8 mouse cellular contexts compared by ENCODE assay signal in the genomic region with DNA sequence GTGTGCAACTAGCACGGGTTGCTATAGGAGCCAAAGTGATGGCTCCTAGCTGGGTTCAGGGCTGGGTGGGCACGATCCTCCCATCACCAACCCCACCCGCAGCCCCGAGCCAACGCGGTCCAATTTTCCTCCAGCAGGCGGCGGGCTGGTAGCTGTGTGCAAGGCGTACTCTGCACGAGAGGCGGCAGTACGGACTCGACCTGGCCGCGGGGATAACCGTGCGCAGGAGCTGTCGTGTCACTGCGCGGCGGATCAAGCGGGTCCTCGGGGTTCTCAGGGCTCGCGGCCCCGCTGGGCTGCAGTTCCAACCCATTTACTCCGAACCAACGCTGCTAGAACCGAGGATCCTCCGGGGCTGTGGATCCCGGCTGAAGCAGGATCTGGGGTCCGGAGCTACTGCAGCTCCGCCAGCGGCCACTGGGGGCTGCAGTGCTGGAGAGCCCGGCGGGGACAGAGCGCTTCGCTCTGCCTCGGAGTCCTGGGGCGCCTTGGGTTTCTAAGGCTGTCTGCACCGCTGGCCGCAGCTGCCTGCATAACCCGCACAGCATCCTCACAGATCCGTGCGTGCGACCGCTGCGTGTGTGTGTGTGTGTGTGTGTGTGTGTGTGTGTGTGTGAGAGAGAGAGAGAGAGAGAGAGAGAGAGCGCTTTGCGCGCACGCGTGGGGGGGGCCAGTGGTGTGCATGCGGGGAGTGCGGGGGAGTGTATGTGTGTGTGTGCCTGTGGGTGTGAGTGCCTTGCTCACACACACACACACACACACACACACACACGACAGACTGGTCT. TPM values are rescaled to one million over a fixed set of nuclear protein-coding genes. Genes with fewer than 3 reads are reported as not detected.
DNase-seq lines count a peak whose midpoint lies in the region; ATAC-seq and TF ChIP-seq lines count a peak whose summit lies in the region.
"Had no signal": no experiment of that assay in that cellular context is flagged by ENCODE, and none has a peak within 500 bp of the region (broad histone marks: within the 10 kb centered on the region; RNA-seq: fewer than 3 reads in every experiment).

Gene Lrfn2 (plus strand): TSS at position 759 of the 785 bp plus-strand sequence.

- no peak within 1 kb of the TSS for H3K27ac ChIP-seq in brown adipose tissue, adult 24 weeks (replicated peaks; ENCODE audit: low read depth, low read length)
- H3K27ac ChIP-seq in forebrain, embryonic 11.5 days (ENCODE audit: low read depth, low read length) = no peak within 1 kb of the TSS
- H3K27ac ChIP-seq in heart, embryonic 14.5 days (replicated peaks in 1 of 2; ENCODE audit: control insufficient read depth in 1 of 2, insufficient read depth in 1 of 2, low read depth in 2 of 2, low read length in 2 of 2) = no peak within 1 kb of the TSS
- H3K27ac ChIP-seq in liver, adult 2 months (replicated peaks; ENCODE audit: insufficient read depth, low read depth, low read length) = no peak within 1 kb of the TSS
- no peak within 1 kb of the TSS for H3K27ac ChIP-seq in stomach, embryonic 14.5 days (ENCODE audit: low read length)

- peak; percentile 93 for ATAC-seq in forebrain, embryonic 11.5 days (replicated peaks; ENCODE audit: low FRiP score)
- ATAC-seq in heart, embryonic 14.5 days (ENCODE audit: insufficient number of reproducible peaks, insufficient read depth, low FRiP score, low read depth) = peak; percentile 77
- ATAC-seq in stomach, embryonic 14.5 days (ENCODE audit: insufficient number of reproducible peaks, insufficient read depth, low FRiP score, low read depth) = peak; percentile 89; the same call in 1 of the 2 replicates

- H3K4me2 ChIP-seq in forebrain, embryonic 11.5 days (ENCODE audit: low read depth, low read length, severe bottlenecking) = peak within 1 kb of the TSS; percentile 77
- H3K4me2 ChIP-seq in heart, embryonic 14.5 days (ENCODE audit: low read length) = peak within 1 kb of the TSS; percentile 87
- H3K4me2 ChIP-seq in stomach, embryonic 14.5 days (replicated peaks; ENCODE audit: low read depth, low read length) = peak within 1 kb of the TSS; percentile 60

- peak; percentile 93 for DNase-seq in forebrain, embryonic 11.5 days (ENCODE audit: low spot score)
- peak; percentile 90 for DNase-seq in kidney, postnatal 10 days
- DNase-seq in liver, adult 2 months (ENCODE audit: extremely low read depth, low read depth, low spot score) = peak; percentile 36
- peak; percentile 8 for DNase-seq in naive thymus-derived CD4-positive, alpha-beta T cell, adult 2 months (ENCODE audit: low read depth)

- H3K27me3 ChIP-seq in forebrain, embryonic 11.5 days (ENCODE audit: control insufficient read depth, insufficient read depth, low read length) = peaks cover 9% of the 10 kb centered on the region
- H3K27me3 ChIP-seq in heart, embryonic 14.5 days (ENCODE audit: control insufficient read depth, insufficient read depth, low read length) = peaks cover 72% of the 10 kb centered on the region
- H3K27me3 ChIP-seq in liver, adult 2 months (ENCODE audit: control insufficient read depth, insufficient read depth, low read length) = peaks cover 6% of the 10 kb centered on the region; the same call in 1 of the 2 replicates
- peaks cover 11% of the 10 kb centered on the region; the same call in 1 of the 2 replicates for H3K27me3 ChIP-seq in stomach, embryonic 14.5 days (ENCODE audit: control insufficient read depth, insufficient read depth, low read length)

- peak within 1 kb of the TSS; percentile 73 for H3K9ac ChIP-seq in forebrain, embryonic 11.5 days (ENCODE audit: low read length)
- H3K9ac ChIP-seq in heart, embryonic 14.5 days (ENCODE audit: low read length) = peak within 1 kb of the TSS; percentile 71
- H3K9ac ChIP-seq in liver, adult 2 months (ENCODE audit: low read depth, low read length) = peak within 1 kb of the TSS; percentile 57
- H3K9ac ChIP-seq in stomach, embryonic 14.5 days (replicated peaks; ENCODE audit: low read depth, low read length) = peak within 1 kb of the TSS; percentile 61

- H3K79me2 ChIP-seq in liver, adult 2 months (ENCODE audit: control insufficient read depth, insufficient read depth, low read length) = no peaks in the 10 kb centered on the region

- no peak for TF ChIP-seq POLR2A in liver, adult 2 months (IDR thresholded peaks at IDR 0.05; ENCODE audit: extremely low read depth, insufficient read depth, low read length)

- peak within 1 kb of the TSS; percentile 62 for H3K4me3 ChIP-seq in brown adipose tissue, adult 24 weeks (ENCODE audit: insufficient read depth, low read depth, low read length)
- peak within 1 kb of the TSS; percentile 46 for H3K4me3 ChIP-seq in forebrain, embryonic 11.5 days (ENCODE audit: low read depth, low read length)
- H3K4me3 ChIP-seq in heart, embryonic 14.5 days (ENCODE audit: control insufficient read depth in 1 of 2, insufficient read depth in 1 of 2, low read depth in 1 of 2, low read length in 2 of 2) = peak within 1 kb of the TSS; percentile 51 to 66
- H3K4me3 ChIP-seq in liver, adult 2 months (ENCODE audit: insufficient read depth, low read depth, low read length) = peak within 1 kb of the TSS; percentile 51; the same call in 1 of the 2 replicates
- H3K4me3 ChIP-seq in stomach, embryonic 14.5 days (ENCODE audit: low read depth, low read length) = peak within 1 kb of the TSS; percentile 47
- H3K4me3 ChIP-seq: myocyte had no signal

- WGBS in forebrain, embryonic 11.5 days = under 1% methylated on average over 56 of the region's 56 CpGs
- WGBS in heart, embryonic 14.5 days = under 1% methylated on average over 56 of the region's 56 CpGs
- under 1% methylated on average over 55 of the region's 56 CpGs for whole genome bisulfite sequencing in liver, adult 2 months
- WGBS in stomach, embryonic 14.5 days = under 1% methylated on average over 56 of the region's 56 CpGs

- H3K36me3 ChIP-seq in forebrain, embryonic 11.5 days (ENCODE audit: control insufficient read depth, insufficient read depth, low read length) = no peaks in the 10 kb centered on the region
- no peaks in the 10 kb centered on the region for H3K36me3 ChIP-seq in heart, embryonic 14.5 days (ENCODE audit: control insufficient read depth, insufficient read depth, low read length)
- no peaks in the 10 kb centered on the region for H3K36me3 ChIP-seq in liver, adult 2 months (ENCODE audit: control insufficient read depth, insufficient read depth, low read length)
- H3K36me3 ChIP-seq in stomach, embryonic 14.5 days (ENCODE audit: control insufficient read depth, insufficient read depth, low read length) = no peaks in the 10 kb centered on the region

- no peaks in the 10 kb centered on the region for H3K4me1 ChIP-seq in brown adipose tissue, adult 24 weeks (ENCODE audit: control insufficient read depth, insufficient read depth, insufficient read length, low read length)
- H3K4me1 ChIP-seq in forebrain, embryonic 11.5 days (replicated peaks; ENCODE audit: control insufficient read depth, insufficient read depth, low read length) = peaks cover 5% of the 10 kb centered on the region; the same call in 1 of the 2 replicates
- peaks cover 4 to 10% of the 10 kb centered on the region in 2 experiments; a peak in 2 of 4 replicates for H3K4me1 ChIP-seq in heart, embryonic 14.5 days (ENCODE audit: control insufficient read depth in 2 of 2, insufficient read depth in 2 of 2, low read length in 2 of 2)
- peaks cover 4% of the 10 kb centered on the region for H3K4me1 ChIP-seq in liver, adult 2 months (ENCODE audit: control insufficient read depth, insufficient read depth, low read length)
- H3K4me1 ChIP-seq in stomach, embryonic 14.5 days (ENCODE audit: control insufficient read depth, insufficient read depth, low read length) = 0 out of 2 replicates have a peak, but pooled peaks cover 4% of the 10 kb centered on the region

- peak; percentile 91 for TF ChIP-seq CTCF in liver, adult 2 months (IDR thresholded peaks at IDR 0.05; ENCODE audit: low read depth, low read length)

- no peaks in the 10 kb centered on the region for H3K9me3 ChIP-seq in forebrain, embryonic 11.5 days (ENCODE audit: control insufficient read depth, low read length)
- H3K9me3 ChIP-seq in heart, embryonic 14.5 days (ENCODE audit: control insufficient read depth, low read length) = no peaks in the 10 kb centered on the region
- no peaks in the 10 kb centered on the region for H3K9me3 ChIP-seq in stomach, embryonic 14.5 days (ENCODE audit: control insufficient read depth, low read depth, low read length)

RNA-seq across cellular contexts. Expression of gene Lrfn2, which starts in this region (rescaled TPM):
- polyA plus RNA-seq in brown adipose tissue, adult 24 weeks (2012; ENCODE audit: insufficient read depth, insufficient read length, missing spikeins) = not detected in 2 replicates
- 1.0 and 1.1 TPM in 2 replicates for polyA plus RNA-seq in forebrain, embryonic 11.5 days (2014; fragmentation: Nextera tagmentation; extraction: Ambion mirVana)
- polyA plus RNA-seq in heart, embryonic 14.5 days (2014; fragmentation: Nextera tagmentation; extraction: Ambion mirVana) = 0.34 TPM in 1 of 2 replicates, not detected in the other
- 0.07 TPM in 1 of 2 replicates, not detected in the other for total RNA-seq in liver, adult 2 months (2014; rRNA removed)
- not detected in 2 replicates for polyA plus RNA-seq in liver, adult 2 months (2012; rRNA removed)
- 1.2 and 1.3 TPM in 2 replicates for polyA plus RNA-seq in stomach, embryonic 14.5 days (2014; fragmentation: Nextera tagmentation; extraction: Ambion mirVana)
- polyA plus RNA-seq: myocyte had no signal

Comparison
In these comparisons a context has a peak if more than half of its experiments do, and no peak if none do; other contexts are left out.
1. Peak in ATAC-seq, H3K4me3 ChIP-seq, H3K9ac ChIP-seq and H3K4me2 ChIP-seq in heart, embryonic 14.5 days; RNA of the gene not detected or under 1 TPM.
2. Peak in DNase-seq, H3K4me3 ChIP-seq and H3K9ac ChIP-seq in liver, adult 2 months; RNA of the gene not detected or under 1 TPM.
3. DNase-seq: peak in every context shown above with its lines; median percentile 93 in forebrain, embryonic 11.5 days; 90 in kidney, postnatal 10 days; 36 in liver, adult 2 months; 8 in naive thymus-derived CD4-positive, alpha-beta T cell, adult 2 months.